Mouse (Mus musculus) ES-Bruce4 (cell line): ENCODE measurements around the gene Fcgrt. TPM values are rescaled to one million over a fixed set of nuclear protein-coding genes. Genes with fewer than 3 reads are reported as not detected.
"Not testable (repeated sequence)": the region's sequence is repeated elsewhere in the genome, so short reads cannot be mapped to it uniquely, and the experiment has no call there.

Source experiments
- H3K27ac ChIP-seq: 2 replicates; pipeline ENCODE4 v1.5.1; 2012; ENCODE audit warnings: low read length, inconsistent platforms; ENCODE audit not compliant: insufficient read depth
- H3K27me3 ChIP-seq: 2 replicates; pipeline ENCODE4 v1.6.1; 2012; ENCODE audit warnings: mild to moderate bottlenecking, low read length, inconsistent platforms; ENCODE audit not compliant: control insufficient read depth, poor library complexity, insufficient read depth, severe bottlenecking
- H3K36me3 ChIP-seq: 2 replicates; pipeline ENCODE4 v1.6.1; 2012; ENCODE audit warnings: inconsistent platforms, mild to moderate bottlenecking, low read length, moderate library complexity; ENCODE audit not compliant: control insufficient read depth, poor library complexity, insufficient read depth, severe bottlenecking
- H3K4me1 ChIP-seq: one replicate; pipeline ENCODE4 v1.8.1; 2011; ENCODE audit warnings: low read length; ENCODE audit not compliant: control insufficient read depth, insufficient read depth
- H3K4me3 ChIP-seq: 2 replicates; pipeline ENCODE4 v1.5.1; 2011; ENCODE audit warnings: low read depth, mild to moderate bottlenecking, low read length
- H3K9ac ChIP-seq: 2 replicates; pipeline ENCODE4 v1.6.1; 2012; ENCODE audit warnings: low read depth, mild to moderate bottlenecking, inconsistent platforms; ENCODE audit not compliant: poor library complexity, severe bottlenecking
- H3K9me3 ChIP-seq: replicated peaks from 2 replicates; pipeline ENCODE4 v1.6.1; 2012; ENCODE audit warnings: mild to moderate bottlenecking, low read length, inconsistent platforms; ENCODE audit not compliant: control insufficient read depth, poor library complexity, insufficient read depth, severe bottlenecking
- CTCF ChIP-seq: IDR thresholded peaks from one replicate; pipeline ENCODE4 v1.8.1; 2011; ENCODE audit warnings: low read depth, low read length
- EP300 ChIP-seq: IDR thresholded peaks from 2 replicates; pipeline ENCODE4 v1.6.1; 2011; ENCODE audit warnings: low read depth, low read length; ENCODE audit not compliant: insufficient read depth
- POLR2A ChIP-seq: IDR thresholded peaks from one replicate; pipeline ENCODE4 v1.8.1; 2011; ENCODE audit warnings: low read length; ENCODE audit not compliant: insufficient read depth
- polyA plus RNA-seq: library from polyadenylated mRNA; stranded (reverse); fragments of >200 nt; gene quantifications from 2 replicates; pipeline ENCODE4 v1.2.4, GENCODE M21; 2011; ENCODE audit warnings: low read depth; ENCODE audit not compliant: missing spikeins, insufficient read depth, insufficient read length

The Fcgrt gene
- polyA plus RNA-seq, 1 experiment = 2.0 TPM

- peak; percentile 64 for TF ChIP-seq POLR2A
- TF ChIP-seq EP300 = peak; percentile 77; the same call in 1 of the 2 replicates
- TF ChIP-seq CTCF = peak; percentile 42
- no peaks in the 10 kb centered on the region for H3K4me1 ChIP-seq
- H3K9me3 ChIP-seq = no peaks in the 10 kb centered on the region
- peak within 1 kb of the TSS; percentile 96 for H3K27ac ChIP-seq
- H3K9ac ChIP-seq = peak within 1 kb of the TSS; percentile 99
- no peaks in the 10 kb centered on the region for H3K27me3 ChIP-seq
- H3K36me3 ChIP-seq = peaks cover 32% of the 10 kb centered on the region
- H3K4me3 ChIP-seq = peak within 1 kb of the TSS; percentile 96
Observed at GRCm38 (mm10) chr7:45128624-45129246, 25.1 kb upstream of the Fcgrt start, which contains the start of gene Rpl13a. TSS of gene Rpl13a (minus strand) at chr7:45128761.

GRCm38 (mm10) chr7:45127700-45128224, 24.1 kb upstream of the Fcgrt start:
- H3K27ac ChIP-seq = peak overlapping the region; percentile 96
- no peak for TF ChIP-seq EP300
- TF ChIP-seq POLR2A = no peak
- no peak for TF ChIP-seq CTCF
- H3K27me3 ChIP-seq = no peaks in the 10 kb centered on the region
- peak overlapping the region; percentile 96 for H3K4me3 ChIP-seq
- H3K4me1 ChIP-seq = no peaks in the 10 kb centered on the region
- no peaks in the 10 kb centered on the region for H3K9me3 ChIP-seq
- H3K9ac ChIP-seq = peak overlapping the region; percentile 99
- H3K36me3 ChIP-seq = peaks cover 40% of the 10 kb centered on the region

GRCm38 (mm10) chr7:45126844-45127699, 23.4 kb upstream of the Fcgrt start:
- peak overlapping the region; percentile 96 for H3K4me3 ChIP-seq
- no peak for TF ChIP-seq EP300
- no peak for TF ChIP-seq POLR2A
- no peak for TF ChIP-seq CTCF
- H3K9ac ChIP-seq = peak overlapping the region; percentile 99
- peaks cover 47% of the 10 kb centered on the region for H3K36me3 ChIP-seq
- H3K4me1 ChIP-seq = no peaks in the 10 kb centered on the region
- H3K27ac ChIP-seq = peak overlapping the region; percentile 96
- no peaks in the 10 kb centered on the region for H3K9me3 ChIP-seq
- H3K27me3 ChIP-seq = no peaks in the 10 kb centered on the region

GRCm38 (mm10) chr7:45126147-45126843, 22.6 kb upstream of the Fcgrt start:
- Histone ChIP-seq H3K9me3 (no peaks in the 10 kb centered on the region), H3K36me3 (peaks cover 55% of the 10 kb centered on the region), H3K27me3 (no peaks in the 10 kb centered on the region), H3K27ac (peak overlapping the region; percentile 96), H3K4me3 (peak overlapping the region; percentile 96), H3K4me1 (peaks cover 2% of the 10 kb centered on the region), H3K9ac (peak overlapping the region; percentile 99)
- TF ChIP-seq EP300 (no peak), CTCF (no peak), POLR2A (no peak)

GRCm38 (mm10) chr7:45125649-45126048, 22.0 kb upstream of the Fcgrt start:
- peak overlapping the region; percentile 96 for H3K27ac ChIP-seq
- H3K4me3 ChIP-seq = peak overlapping the region; percentile 96
- H3K4me1 ChIP-seq, H3K9me3 ChIP-seq, H3K27me3 ChIP-seq: not testable (repeated sequence)
- H3K36me3 ChIP-seq = peaks cover 61% of the 10 kb centered on the region
- peak overlapping the region; percentile 99 for H3K9ac ChIP-seq
